ENCODE assay signal across 18 mouse cellular contexts in the genomic region with DNA sequence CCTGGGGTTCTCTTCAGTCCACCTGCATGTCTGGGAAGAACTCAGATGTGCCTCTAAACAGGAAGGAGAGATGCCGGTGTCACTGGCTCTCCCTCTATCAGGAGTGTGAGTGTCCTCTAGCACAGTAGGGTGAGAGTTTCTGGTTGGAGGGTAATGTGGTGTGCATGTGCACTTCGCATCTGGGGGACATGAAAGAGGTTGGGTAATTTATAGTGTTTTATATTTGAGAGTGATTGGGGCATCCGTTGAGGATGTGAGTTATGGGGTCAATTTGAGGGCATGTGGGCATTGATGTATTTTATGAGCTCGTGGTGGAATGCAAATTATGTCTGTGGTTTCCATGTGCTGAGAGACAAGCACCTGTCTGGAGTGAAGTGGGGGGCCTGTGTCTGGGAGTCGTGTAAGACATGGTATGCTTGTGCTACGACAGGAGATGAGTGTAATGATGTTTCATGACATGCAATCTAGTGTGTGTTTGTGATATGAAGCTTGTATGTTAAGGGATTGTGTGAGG. TPM values are rescaled to one million over a fixed set of nuclear protein-coding genes. Genes with fewer than 3 reads are reported as not detected.
A peak's percentile ranks its signal among the peaks of the same experiment; 100 is the strongest.
DNase-seq lines count a peak whose midpoint lies in the region; ATAC-seq lines count a peak whose summit lies in the region.
"Had no signal": no experiment of that assay in that cellular context is flagged by ENCODE, and none has a peak within 500 bp of the region (broad histone marks: within the 10 kb centered on the region; RNA-seq: fewer than 3 reads in every experiment).

No protein-coding gene starts in this region.

- DNase-seq in B cell, adult 2 months, result peak; percentile 51 to 63
- DNase-seq in cerebellum, postnatal 25 days, result no peak
- no peak for DNase-seq in retina, postnatal 1 day
- no peak for DNase-seq in layer of hippocampus, adult 11-12 months (ENCODE audit: low spot score)
- DNase-seq: adrenal gland, adult 2 months; adrenal gland, postnatal 25 days; cerebellum, adult 18-20 months; cerebellum, adult 9-11 months; gastrocnemius, adult 2 months; gastrocnemius, postnatal 25 days had no signal

- H3K4me3 ChIP-seq in hindbrain, embryonic 15.5 days, result no peak overlapping the region
- no peak overlapping the region for H3K4me3 ChIP-seq in hindbrain, embryonic 12.5 days

- H3K27ac ChIP-seq in hindbrain, embryonic 15.5 days (replicated peaks), result no peak overlapping the region
- H3K27ac ChIP-seq in hindbrain, embryonic 12.5 days, result no peak overlapping the region
- H3K27ac ChIP-seq: gastrocnemius, adult 2 months had no signal

- no peaks in the 10 kb centered on the region for H3K9me3 ChIP-seq in hindbrain, embryonic 15.5 days
- no peaks in the 10 kb centered on the region for H3K9me3 ChIP-seq in hindbrain, embryonic 12.5 days (replicated peaks)

- peaks cover 21% of the 10 kb centered on the region for H3K4me1 ChIP-seq in hindbrain, embryonic 15.5 days (replicated peaks)
- H3K4me1 ChIP-seq in hindbrain, embryonic 12.5 days, result peaks cover 27% of the 10 kb centered on the region

- no peaks in the 10 kb centered on the region for H3K36me3 ChIP-seq in hindbrain, embryonic 15.5 days
- no peaks in the 10 kb centered on the region for H3K36me3 ChIP-seq in hindbrain, embryonic 12.5 days
- H3K36me3 ChIP-seq: embryonic facial prominence, embryonic 10.5 days; heart, embryonic 12.5 days; hindbrain, embryonic 10.5 days had no signal

- H3K4me2 ChIP-seq in hindbrain, embryonic 15.5 days, result peak overlapping the region; percentile 61; the same call in 1 of the 2 replicates
- H3K4me2 ChIP-seq in hindbrain, embryonic 12.5 days (replicated peaks), result no peak overlapping the region

- WGBS in hindbrain, embryonic 15.5 days, result 71% methylated on average over 6 of the region's 6 CpGs
- 84% methylated on average over 6 of the region's 6 CpGs for WGBS in hindbrain, embryonic 12.5 days

- H3K9ac ChIP-seq in hindbrain, embryonic 15.5 days, result no peak overlapping the region
- no peak overlapping the region for H3K9ac ChIP-seq in hindbrain, embryonic 12.5 days
- H3K9ac ChIP-seq: heart, embryonic 12.5 days had no signal

- no peak for ATAC-seq in hindbrain, embryonic 15.5 days (ENCODE audit: low FRiP score, low read depth)
- ATAC-seq in hindbrain, embryonic 12.5 days (ENCODE audit: low FRiP score), result no peak
- peak; percentile 4 for ATAC-seq in inflammation-experienced regulatory T-cells, adult 6 months
- ATAC-seq: Patski had no signal

- peaks cover 27% of the 10 kb centered on the region for H3K27me3 ChIP-seq in hindbrain, embryonic 15.5 days
- H3K27me3 ChIP-seq in hindbrain, embryonic 12.5 days, result peaks cover 35% of the 10 kb centered on the region

RNA-seq across cellular contexts. Expression of a gene that starts 12.3 kb away (rescaled TPM):
- polyA plus RNA-seq in hindbrain, embryonic 15.5 days (2015; fragmentation: Nextera tagmentation; extraction: Ambion mirVana), result 68.7 and 70.2 TPM in 2 replicates
- 35.7 and 42.3 TPM in 2 replicates for polyA plus RNA-seq in hindbrain, embryonic 12.5 days (2016; fragmentation: Nextera tagmentation; extraction: Ambion mirVana)
- polyA plus RNA-seq in inflammation-experienced regulatory T-cells, adult 6 months (2017; shearing (Covaris generic)), result 100 to 1,000 TPM; 137 to 172 (median 165) TPM

RNA-seq across cellular contexts. Expression of a gene that starts 17.0 kb away (rescaled TPM):
- 0.17 and 0.34 TPM in 2 replicates for polyA plus RNA-seq in hindbrain, embryonic 15.5 days (2015; fragmentation: Nextera tagmentation; extraction: Ambion mirVana)
- 0.27 TPM in 1 of 2 replicates, not detected in the other for polyA plus RNA-seq in hindbrain, embryonic 12.5 days (2016; fragmentation: Nextera tagmentation; extraction: Ambion mirVana)
- polyA plus RNA-seq in inflammation-experienced regulatory T-cells, adult 6 months (2017; shearing (Covaris generic)), result 1 to 10 TPM; 1.4 to 1.6 (median 1.5) TPM
- polyA plus RNA-seq: embryonic facial prominence, embryonic 10.5 days; forebrain, embryonic 14.5 days; hindbrain, embryonic 10.5 days; Patski had no signal

RNA-seq across cellular contexts. Expression of a gene that starts 36.5 kb away (rescaled TPM):
- 15.1 and 17.5 TPM in 2 replicates for polyA plus RNA-seq in hindbrain, embryonic 15.5 days (2015; fragmentation: Nextera tagmentation; extraction: Ambion mirVana)
- polyA plus RNA-seq in hindbrain, embryonic 12.5 days (2016; fragmentation: Nextera tagmentation; extraction: Ambion mirVana), result 9.0 and 10.4 TPM in 2 replicates
- polyA plus RNA-seq in inflammation-experienced regulatory T-cells, adult 6 months (2017; shearing (Covaris generic)), result 10 to 100 TPM in 1 of 3 experiments, 1 to 10 TPM in 2; 9.2 to 10.6 (median 9.8) TPM

RNA-seq across cellular contexts. Expression of a gene that starts 36.9 kb away (rescaled TPM):
- 19.1 and 20.4 TPM in 2 replicates for polyA plus RNA-seq in hindbrain, embryonic 15.5 days (2015; fragmentation: Nextera tagmentation; extraction: Ambion mirVana)
- 19.1 and 21.1 TPM in 2 replicates for polyA plus RNA-seq in hindbrain, embryonic 12.5 days (2016; fragmentation: Nextera tagmentation; extraction: Ambion mirVana)
- 10 to 100 TPM; 14.2 to 21.0 (median 15.1) TPM for polyA plus RNA-seq in inflammation-experienced regulatory T-cells, adult 6 months (2017; shearing (Covaris generic))

RNA-seq across cellular contexts. Expression of a gene that starts 59.6 kb away (rescaled TPM):
- polyA plus RNA-seq in hindbrain, embryonic 15.5 days (2015; fragmentation: Nextera tagmentation; extraction: Ambion mirVana), result 0.62 and 0.77 TPM in 2 replicates
- 1.1 and 1.5 TPM in 2 replicates for polyA plus RNA-seq in hindbrain, embryonic 12.5 days (2016; fragmentation: Nextera tagmentation; extraction: Ambion mirVana)
- polyA plus RNA-seq in inflammation-experienced regulatory T-cells, adult 6 months (2017; shearing (Covaris generic)), result 100 to 1,000 TPM; 106 to 231 (median 206) TPM

Comparison
In these comparisons a context has a peak if more than half of its experiments do, and no peak if none do; other contexts are left out.
1. DNase-seq: peak in B cell, adult 2 months (2 of 2); none in cerebellum, postnatal 25 days (0 of 2), retina, postnatal 1 day (single experiment) and layer of hippocampus, adult 11-12 months (single experiment).